Mouse (Mus musculus) ZHBTc4 (cell line): ENCODE results near the gene Rbpj.

ENCODE experiments used
- DNase-seq: peaks from one replicate; pipeline ENCODE4 v3.0.0-alpha.2; 2011; ENCODE audit warnings: low read depth, low spot score

Gene Rbpj

DNA sequence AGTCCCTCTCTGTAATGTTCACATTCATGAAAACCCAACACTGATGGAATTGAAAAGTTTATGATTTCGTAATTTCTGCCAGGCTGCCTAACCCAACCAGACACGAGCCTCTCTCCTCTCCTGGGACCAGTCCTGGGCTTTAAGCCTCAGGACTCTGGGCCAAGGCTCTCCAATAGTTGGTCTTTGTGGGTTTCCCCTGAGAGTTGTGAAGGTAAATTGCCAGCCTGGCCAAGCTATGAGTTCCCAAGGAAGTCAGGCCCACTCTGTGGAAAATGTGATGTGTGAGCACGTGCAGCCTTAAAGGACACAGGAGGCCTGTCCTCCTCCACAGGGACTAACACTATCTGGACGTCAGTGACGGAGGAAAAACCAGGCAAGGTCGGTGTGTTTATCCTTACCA is 85.4 kb downstream of the Rbpj start:
- DNase-seq = no peak

DNA sequence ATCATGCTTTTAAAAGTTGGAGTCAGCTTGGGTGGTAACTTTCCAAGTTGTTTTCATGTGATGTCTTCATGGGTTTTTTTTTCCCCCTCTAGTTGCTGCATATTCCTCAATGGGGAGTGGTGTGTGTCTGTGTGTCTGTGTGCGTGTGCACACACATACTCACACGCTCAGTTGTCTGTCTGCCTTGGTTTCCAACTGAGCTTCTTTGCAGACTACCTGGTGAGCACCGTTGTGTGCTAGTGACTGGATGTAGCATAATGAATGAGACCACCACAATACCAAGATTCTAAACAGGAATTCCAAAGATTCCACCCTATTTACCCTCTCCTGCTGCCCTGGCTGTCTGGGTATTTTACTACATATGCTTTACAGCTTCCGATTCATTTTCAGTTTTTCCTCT is 86.0 kb downstream of the Rbpj start:
- no peak for DNase-seq

DNA sequence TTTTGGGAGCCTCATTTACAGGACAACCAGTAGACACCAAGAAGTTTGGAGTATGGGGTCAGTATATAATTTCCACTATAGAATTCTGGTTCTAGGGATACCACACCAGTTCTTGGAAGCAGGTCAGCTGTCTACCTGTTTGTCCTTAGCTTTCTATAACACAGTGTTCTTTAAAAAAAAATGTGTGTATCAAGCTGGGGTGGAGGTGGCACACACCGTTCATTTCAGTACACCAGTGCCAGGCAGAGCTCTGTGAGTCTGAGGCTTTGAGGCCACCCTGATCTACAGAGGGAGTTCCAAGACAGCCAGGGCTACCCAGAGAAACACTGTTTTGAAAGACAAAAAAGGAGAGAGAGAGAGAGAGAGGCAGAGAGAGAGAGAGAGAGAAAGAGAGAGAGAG is 87.3 kb downstream of the Rbpj start:
- no peak for DNase-seq

DNA sequence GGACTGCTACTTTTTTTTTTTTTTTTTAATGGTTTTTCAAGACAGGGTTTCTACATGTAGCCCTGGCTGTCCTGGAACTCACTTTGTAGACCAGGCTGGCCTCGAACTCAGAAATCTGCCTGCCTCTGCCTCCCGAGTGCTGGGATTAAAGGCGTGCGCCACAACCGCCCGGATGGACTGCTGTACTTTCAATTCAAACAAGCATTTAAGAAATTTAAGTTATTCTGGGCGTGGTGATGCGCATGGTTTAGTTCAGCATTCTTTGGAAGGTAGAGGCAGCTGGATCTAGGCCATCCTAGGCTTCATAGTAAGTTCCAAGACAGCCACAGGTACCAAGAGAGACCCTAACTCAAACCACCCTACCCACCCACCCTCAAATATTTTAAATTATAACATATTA is 88.2 kb downstream of the Rbpj start:
- peak; percentile 95 for DNase-seq

DNA sequence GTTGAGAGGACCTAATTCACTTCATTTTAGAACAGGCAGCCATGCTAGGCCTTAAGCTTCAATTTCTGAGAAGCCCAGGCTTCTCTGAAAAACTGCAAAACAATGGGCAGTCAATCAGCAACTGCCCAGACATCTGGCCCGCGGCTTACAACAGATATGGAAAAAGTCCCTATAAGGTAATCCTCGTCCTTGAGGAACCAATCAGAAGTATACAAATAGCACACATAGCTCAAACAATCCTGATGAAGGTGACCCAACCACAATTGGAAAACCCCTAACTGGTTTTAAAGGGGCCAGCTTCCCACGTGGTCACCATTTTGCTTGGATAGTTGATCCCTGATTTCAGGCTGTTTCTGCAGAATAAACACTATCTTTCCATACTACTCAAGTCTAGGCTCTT is 89.0 kb downstream of the Rbpj start:
- DNase-seq = peak; percentile 79

DNA sequence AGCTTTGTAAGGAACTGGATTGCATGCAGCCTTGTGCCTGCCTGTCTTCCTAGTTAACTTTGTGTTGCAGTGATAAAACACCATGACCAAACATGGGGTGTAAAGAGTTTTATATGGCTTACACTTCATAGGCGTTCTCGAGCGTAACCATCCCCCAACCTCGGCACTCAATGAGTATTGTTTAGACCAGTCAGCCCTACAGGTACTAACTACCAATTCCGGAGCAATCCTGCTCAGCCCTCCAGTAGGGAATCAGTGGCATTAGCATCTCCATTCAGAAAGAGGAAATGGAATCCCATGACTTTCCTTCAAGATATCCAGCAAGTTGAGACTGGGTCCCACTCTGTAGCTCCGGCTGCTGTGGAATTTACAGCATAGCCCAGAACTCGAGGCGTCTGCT is 89.5 kb downstream of the Rbpj start:
- DNase-seq = peak; percentile 97

DNA sequence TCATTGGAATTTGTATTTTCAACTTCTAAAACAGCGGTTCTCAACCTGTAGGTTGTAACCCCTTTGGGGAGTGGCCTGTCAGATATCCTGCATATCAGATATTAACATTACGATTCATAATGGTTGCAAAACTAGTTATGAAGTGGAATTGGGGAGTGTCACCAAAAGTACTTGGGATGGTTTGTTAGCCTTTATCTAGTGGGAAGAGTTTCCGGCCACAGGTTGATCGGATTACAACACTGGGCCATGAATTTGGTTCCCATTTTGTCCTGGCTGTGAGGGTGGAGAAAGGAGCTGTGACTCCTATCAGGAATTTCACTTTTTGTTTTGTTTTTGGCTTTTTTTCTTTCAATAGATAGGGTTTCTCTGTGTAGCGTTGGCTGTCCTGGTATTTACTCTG is 90.0 kb downstream of the Rbpj start:
- DNase-seq = peak; percentile 63

DNA sequence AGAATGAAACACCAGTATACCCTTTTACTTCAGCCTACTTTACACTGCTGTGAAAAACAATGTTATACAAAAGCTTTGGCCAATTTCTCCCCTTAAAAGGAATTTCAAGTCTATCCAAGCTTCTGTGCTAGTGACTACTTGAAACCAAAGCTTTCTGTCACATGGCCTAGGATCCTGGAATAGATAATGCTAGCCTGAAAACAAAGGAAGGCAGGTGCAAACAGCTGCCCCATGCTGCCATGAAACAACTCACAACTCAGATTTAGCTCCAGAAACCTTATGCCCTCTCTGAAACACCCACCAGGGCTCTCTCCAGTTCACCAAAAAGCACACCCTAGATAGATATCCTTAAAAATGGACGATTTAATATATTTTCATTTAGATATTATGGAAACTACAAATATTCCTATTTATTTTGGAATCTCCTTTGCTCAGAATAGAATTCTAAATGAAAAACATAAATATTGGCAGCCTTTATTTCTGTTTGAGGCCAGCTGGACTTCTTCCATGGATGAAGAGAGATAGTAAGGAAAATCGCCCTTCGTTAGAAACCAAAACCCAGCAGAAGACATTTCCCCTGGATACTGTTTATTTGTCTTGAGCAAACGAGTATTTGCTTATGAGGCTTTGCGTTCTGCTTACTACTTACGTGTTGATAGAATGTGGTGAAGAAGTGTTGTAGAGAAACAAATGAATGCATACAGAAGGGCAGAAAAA is 91.8 kb downstream of the Rbpj start:
- DNase-seq = no peak

DNA sequence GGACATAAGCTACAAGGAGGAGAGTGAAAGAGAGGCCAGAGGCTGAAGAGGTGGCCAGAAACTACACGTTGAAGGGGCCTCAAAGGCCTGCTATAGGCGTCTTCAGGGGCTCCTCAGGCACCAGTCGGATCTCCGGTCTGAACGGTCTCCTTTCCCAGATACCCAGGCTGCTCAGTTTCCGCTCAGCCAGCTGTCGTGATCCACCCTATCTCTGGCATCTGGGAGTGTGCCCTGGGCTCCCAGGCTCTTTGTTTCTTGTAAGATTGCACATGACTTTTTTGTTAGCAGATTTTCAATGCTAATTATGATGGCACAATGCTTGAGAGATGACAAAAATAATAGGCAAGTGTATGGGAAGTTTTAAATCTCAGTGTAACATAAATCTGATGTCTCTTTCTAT is 95.2 kb downstream of the Rbpj start:
- DNase-seq = no peak

DNA sequence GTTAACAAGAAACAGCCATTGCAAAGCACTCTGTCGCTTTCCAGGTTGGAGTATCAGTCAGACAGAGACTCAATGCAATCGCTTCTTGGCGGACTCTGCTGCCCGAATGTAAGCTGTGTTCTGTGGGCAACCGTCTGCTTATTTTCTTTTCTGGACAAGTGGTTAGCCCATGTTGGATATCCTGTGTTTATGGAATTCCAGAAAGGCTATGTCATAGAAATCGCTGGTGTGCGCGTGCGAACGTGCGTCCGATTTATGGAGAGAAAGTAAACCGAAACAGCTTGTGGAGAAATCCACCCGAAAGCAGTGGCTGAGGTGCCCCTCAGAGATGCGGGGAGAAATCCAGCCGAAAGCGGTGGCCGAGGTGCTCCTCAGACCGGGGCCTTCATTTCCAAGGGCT is 98.4 kb downstream of the Rbpj start:
- DNase-seq = no peak

DNA sequence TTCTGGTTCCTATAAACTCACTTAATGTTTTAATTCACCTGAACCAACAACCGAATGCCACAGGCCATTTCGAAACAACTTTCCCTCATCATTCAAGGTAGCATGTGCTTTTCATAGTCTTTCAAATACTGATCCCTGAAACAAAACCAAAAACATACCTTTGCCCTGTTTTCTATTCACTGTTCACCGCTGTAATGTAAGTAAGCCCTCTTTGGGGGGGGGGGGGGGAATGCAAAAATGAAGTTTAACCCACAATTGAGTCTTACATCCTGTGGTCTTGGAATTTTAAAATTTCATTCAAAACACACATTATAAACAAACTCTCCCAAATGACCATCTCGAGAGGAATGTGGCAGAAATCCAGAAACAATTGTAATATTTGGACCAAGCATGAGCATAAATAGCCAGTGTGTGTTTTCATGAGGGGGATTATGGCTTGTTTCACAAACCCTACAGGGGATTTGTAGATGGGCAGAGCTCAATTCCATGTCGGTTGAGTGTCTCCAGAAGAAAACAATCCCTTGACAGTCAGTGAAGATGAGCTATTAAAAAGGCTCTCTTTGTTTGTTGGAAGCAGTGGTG is 99.4 kb downstream of the Rbpj start:
- no peak for DNase-seq

DNA sequence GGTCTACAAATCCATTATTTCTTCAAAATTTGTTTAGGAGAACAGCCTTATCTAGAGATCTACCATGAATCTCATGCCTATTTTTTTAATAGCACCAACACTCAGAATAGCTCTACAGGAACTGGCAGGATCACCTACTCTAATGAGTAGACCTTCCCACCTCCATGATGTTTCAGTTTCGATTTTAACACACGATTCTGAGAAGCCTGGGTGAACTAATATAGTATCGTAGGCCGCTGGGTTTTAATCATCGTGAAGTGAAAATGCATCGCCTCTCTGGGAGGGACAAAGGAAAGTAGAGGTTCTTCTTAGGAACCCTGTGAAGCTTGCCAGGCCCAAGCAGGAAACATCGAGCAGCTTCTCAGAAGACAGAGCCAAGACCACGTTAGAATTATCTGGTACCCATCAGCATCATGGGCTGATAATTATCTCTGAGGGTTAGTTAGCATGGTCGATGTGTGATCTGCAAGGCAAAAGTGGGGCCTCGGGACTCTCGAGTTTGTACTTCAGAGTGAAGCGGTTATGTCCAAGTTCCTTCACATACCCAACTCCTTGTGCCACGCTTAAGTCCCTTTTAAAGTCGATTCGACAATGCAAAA is 100.6 kb downstream of the Rbpj start:
- DNase-seq = no peak

DNA sequence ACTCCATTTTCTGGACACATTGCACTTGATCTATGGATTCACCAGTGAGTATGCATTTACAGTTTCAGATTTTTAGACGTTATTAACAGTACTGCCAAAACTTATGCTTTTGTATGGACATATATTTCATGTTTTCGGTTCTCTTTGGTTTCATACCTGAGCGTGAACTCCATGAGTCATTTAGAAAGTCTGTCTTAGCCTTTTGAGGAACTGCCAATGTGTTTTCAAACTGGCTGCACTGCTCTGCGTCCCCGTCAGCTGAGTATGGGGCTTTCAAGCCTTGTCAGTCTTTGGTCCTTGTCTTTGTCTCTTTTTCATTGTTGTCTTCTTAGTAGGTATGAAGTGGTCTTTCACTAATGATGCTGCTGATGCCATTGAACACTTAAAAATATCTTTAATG is 106.5 kb downstream of the Rbpj start:
- no peak for DNase-seq

DNA sequence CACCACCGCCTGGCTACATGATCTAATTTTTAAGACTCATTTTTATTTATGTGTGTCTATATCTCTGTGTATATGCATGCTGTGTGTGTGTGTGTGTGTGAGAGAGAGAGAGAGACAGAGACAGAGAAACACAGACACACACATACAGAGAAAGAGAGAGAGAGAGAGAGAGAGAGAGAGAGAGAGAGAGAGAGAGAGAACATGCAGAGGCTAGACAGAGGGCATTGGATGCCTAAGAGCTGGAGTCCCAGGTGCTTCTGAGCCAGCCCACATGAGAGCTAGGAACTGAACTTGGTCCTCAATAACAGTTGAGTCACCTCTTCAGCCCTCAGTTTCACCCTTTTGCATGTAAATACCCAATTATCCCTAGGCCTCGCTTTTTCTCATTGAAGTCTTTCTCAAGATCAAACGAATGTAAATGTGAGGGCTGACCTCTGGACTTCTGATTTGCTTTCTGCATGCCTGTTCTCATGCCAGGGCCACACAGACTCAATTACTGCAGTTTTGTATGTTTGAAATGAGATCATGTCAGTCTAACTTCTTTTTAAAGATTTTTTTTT is 109.0 kb downstream of the Rbpj start:
- DNase-seq = peak; percentile 84

DNA sequence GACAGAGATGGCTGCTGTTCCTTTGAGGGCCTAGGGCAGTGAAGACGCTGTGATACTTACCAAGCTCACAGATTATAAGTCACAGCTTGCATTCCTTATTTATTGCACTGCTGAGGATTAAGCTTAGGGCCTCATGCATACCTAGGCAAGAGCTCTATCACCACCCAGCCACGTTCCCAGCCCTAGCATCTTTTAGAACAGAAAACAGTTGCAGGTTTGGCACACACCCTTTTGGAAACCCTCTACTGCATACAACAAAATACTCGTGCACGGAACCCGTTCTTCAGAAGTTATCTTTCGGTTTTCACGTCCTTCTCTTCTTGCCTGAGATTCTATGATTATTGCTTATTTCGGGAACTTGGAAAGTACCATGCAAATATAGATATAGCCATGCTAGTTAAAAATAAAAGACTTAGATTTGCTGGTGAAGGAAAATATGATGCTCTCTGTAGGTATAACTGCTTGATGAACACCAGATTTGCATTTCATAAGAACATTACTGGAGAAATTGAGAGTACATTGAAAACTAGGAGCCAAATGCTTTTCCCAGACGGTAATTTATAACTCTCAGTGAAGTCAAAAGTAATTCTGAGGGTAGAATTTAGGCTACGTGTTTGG is 111.4 kb downstream of the Rbpj start:
- no peak for DNase-seq

DNA sequence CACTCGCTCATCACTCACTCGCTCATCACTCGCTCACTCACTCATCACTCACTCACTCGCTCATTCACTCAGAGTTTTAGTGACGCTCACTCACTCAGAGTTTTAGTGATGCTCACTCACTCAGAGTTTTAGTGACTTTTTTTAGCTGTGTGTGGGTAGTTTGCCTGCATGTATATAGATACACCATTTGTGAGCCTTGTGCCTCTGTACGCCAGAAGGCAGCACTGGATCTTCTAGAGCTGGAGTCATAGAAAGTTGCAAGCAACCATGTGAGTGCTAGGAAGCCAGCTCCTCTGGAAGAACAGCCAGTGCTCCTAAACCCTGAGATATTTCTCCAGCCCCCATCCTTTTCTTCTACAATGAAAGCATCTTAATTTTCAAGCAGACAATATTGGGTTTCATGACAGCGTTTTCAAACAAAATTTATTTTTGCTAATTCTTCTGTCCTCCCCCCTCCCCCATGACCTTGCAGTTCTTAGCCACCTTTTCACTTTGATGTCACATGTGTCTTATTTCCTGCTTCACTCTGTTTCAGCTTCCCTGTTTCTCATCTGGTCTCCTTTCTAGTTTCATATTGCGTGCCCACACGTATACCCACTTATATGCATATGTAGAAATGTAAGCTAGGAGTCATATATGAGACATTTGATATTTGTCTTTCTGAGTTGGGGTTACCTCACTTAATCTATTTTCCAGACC is 118.3 kb downstream of the Rbpj start:
- DNase-seq = no peak

DNA sequence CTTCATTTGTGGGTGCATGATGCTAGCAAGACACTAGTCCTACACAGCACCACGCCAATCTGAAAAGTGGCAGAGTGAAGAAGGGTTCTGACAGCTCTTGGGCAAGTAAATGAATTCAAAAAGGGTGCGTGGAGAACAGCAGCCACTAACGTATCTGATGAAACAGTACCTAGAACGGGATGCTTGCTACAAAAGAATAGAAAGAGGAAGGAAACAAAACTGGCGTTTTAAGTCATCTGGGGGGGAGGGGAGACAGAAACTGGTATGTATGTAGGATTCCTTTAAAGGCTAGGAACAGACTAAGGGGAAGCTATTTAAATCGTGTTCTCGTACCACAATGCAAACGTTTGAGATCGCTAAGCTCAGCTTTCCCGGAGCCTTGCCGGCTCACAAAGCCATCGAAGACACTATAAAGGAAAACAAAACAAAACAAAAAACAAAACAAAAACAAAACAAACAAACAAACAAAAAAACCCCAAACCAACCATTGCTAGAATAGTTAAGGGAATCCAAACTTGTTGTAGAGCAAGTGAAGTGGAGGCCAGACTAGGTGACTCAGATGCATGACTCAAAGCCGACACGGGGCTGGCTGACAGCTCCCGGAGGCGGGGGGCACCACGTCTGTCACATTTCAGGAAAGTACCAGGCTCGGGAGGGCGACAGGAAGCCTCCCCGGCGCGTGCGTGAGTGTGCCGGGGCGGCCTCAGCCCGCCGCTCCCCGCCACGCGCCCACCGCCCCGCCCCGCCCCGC is 122.6 kb downstream of the Rbpj start:
- peak; percentile 46 for DNase-seq

DNA sequence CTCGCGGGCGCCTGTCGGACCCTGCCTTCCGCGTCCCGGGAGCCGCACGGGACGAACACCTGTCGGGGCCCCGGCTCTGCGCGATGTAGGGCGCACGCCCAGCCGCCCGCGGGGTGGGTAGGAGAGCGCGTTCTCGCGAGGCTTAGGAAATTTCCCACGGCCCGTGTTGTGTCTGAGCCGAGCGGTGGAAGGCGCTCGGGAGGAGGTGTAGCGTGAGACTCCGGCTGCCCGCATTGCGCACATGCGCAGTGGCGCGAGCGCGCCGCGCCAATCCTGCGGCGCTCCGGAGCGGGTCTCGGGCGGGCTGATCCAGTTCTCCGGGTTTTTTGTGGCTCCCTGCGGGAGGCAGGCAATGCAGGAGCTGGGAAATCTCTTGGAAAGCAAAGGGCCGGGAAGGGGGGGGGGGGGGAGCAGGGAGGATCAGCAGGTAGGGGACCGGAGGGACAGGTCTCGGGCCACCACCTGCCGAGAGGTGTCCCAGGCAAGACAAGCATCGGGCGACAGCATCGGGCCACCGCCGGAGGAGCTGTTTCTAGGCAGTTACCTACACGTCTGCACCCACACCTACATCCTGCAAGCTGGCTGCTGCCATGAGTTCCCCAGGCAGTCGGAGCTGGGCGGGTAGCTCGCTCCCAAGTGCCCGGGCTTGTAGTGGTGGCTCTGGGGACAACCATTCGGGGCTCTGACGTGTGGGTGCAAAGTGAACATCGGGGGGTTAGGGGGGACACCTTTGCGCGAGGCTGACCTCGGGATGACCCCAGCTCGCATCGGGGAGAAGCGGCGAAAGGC is 123.4 kb downstream of the Rbpj start:
- DNase-seq = peak; percentile 100

DNA sequence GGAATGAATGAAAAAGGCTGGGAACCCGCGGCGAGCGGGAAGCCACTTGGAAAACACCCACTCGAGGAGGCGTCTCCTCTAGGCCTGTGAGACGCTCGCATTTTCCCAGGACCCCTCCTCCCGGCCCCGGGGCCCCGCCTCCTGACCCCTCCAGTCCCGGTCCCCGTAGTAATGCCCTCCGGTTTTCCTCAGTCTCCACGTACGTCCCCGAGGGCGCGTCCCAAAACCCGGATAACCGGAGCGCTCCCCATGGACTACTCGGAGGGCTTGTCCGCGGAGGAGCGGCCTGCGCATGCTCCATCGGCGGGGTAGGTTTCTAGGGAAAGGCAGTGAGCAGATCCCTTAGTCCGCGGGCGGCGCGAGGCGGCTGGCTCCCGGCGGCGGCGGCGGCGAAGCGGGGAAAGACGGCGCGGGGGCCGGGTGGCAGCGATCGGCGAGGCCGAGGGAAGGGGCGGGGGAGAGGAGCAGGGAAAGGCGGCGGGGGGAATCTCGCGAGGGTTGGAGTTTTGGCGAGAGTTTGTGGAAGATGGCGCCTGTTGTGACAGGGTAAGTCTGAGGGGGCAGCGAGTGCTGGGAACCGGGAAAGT is 124.3 kb downstream of the Rbpj start:
- DNase-seq = peak; percentile 97
